ENCODE assay signal across 8 mouse cellular contexts in genomic region chr10:18388784-18389575, GRCm38 (mm10).
A peak's percentile ranks its signal among the peaks of the same experiment; 100 is the strongest.
DNase-seq lines count a peak whose midpoint lies in the region; ATAC-seq and TF ChIP-seq lines count a peak whose summit lies in the region.

No protein-coding gene starts in this region.

- TF ChIP-seq POLR2A in thymus, adult 2 months (IDR thresholded peaks at IDR 0.05; ENCODE audit: control insufficient read depth, extremely low read depth, insufficient read depth, low read length, poor library complexity) = no peak

- DNase-seq in thymus, adult 2 months = peak; percentile 43
- DNase-seq in thymus, adult 18-20 months = no peak
- DNase-seq in embryo, embryonic 10 days (ENCODE audit: low spot score) = peak; percentile 92
- peak; percentile 95 for DNase-seq in midbrain, postnatal 0 days (ENCODE audit: low spot score)
- peak; percentile 64 for DNase-seq in testis, postnatal 10 days (ENCODE audit: low spot score)

- TF ChIP-seq CTCF in thymus, adult 2 months (IDR thresholded peaks at IDR 0.05; ENCODE audit: borderline replicate concordance, control insufficient read depth, extremely low read depth, insufficient read depth, low read length, poor library complexity) = no peak
- peak; percentile 87 for TF ChIP-seq CTCF in intestine, postnatal 0 days (IDR thresholded peaks at IDR 0.05; ENCODE audit: low read depth)
- peak; percentile 78 for TF ChIP-seq CTCF in midbrain, postnatal 0 days (IDR thresholded peaks at IDR 0.05)

- ATAC-seq in granulocyte monocyte progenitor cell, adult 5-6 weeks (replicated peaks; ENCODE audit: poor library complexity, severe bottlenecking) = peak; percentile 57
- ATAC-seq in intestine, postnatal 0 days = no peak; the same call in 1 of the 2 replicates
- ATAC-seq in limb, embryonic 12.5 days (ENCODE audit: insufficient number of reproducible peaks, insufficient read depth, low FRiP score, low TSS enrichment, low read depth) = peak; percentile 66; the same call in 1 of the 2 replicates
- peak; percentile 61 for ATAC-seq in midbrain, postnatal 0 days (ENCODE audit: low FRiP score)

- 62% methylated on average over 10 of the region's 10 CpGs for WGBS in thymus, adult 2 months
- WGBS in intestine, postnatal 0 days = 48% methylated on average over 10 of the region's 10 CpGs
- WGBS in limb, embryonic 12.5 days = 22% methylated on average over 10 of the region's 10 CpGs
- 27% methylated on average over 10 of the region's 10 CpGs for WGBS in midbrain, postnatal 0 days

- no peak overlapping the region for H3K9ac ChIP-seq in intestine, postnatal 0 days (ENCODE audit: low read depth, low read length)
- H3K9ac ChIP-seq in limb, embryonic 12.5 days (replicated peaks) = no peak overlapping the region
- H3K9ac ChIP-seq in midbrain, postnatal 0 days (replicated peaks; ENCODE audit: low read length, poor library complexity, severe bottlenecking) = no peak overlapping the region

- H3K4me1 ChIP-seq in thymus, adult 2 months (replicated peaks; ENCODE audit: control insufficient read depth, insufficient read depth, low read length) = no peaks in the 10 kb centered on the region
- H3K4me1 ChIP-seq in intestine, postnatal 0 days (replicated peaks; ENCODE audit: control insufficient read depth, insufficient read depth, low read length) = no peaks in the 10 kb centered on the region
- H3K4me1 ChIP-seq in limb, embryonic 12.5 days (replicated peaks) = peaks cover 28% of the 10 kb centered on the region
- no peaks in the 10 kb centered on the region for H3K4me1 ChIP-seq in midbrain, postnatal 0 days (ENCODE audit: insufficient read depth, low read length)

- no peak overlapping the region for H3K4me3 ChIP-seq in thymus, adult 2 months (ENCODE audit: control insufficient read depth, insufficient read depth, low read length)
- no peak overlapping the region for H3K4me3 ChIP-seq in intestine, postnatal 0 days (ENCODE audit: low read depth, low read length)
- H3K4me3 ChIP-seq in limb, embryonic 12.5 days (replicated peaks) = no peak overlapping the region
- no peak overlapping the region for H3K4me3 ChIP-seq in midbrain, postnatal 0 days (ENCODE audit: low read depth, low read length)

- H3K36me3 ChIP-seq in thymus, adult 2 months (ENCODE audit: control insufficient read depth, insufficient read depth, low read length) = no peaks in the 10 kb centered on the region
- H3K36me3 ChIP-seq in intestine, postnatal 0 days (ENCODE audit: control insufficient read depth, insufficient read depth) = no peaks in the 10 kb centered on the region
- no peaks in the 10 kb centered on the region for H3K36me3 ChIP-seq in limb, embryonic 12.5 days
- no peaks in the 10 kb centered on the region for H3K36me3 ChIP-seq in midbrain, postnatal 0 days (ENCODE audit: insufficient read depth, low read length)

- H3K27ac ChIP-seq in thymus, adult 2 months (ENCODE audit: control insufficient read depth, insufficient read depth, low read length) = no peak overlapping the region
- no peak overlapping the region for H3K27ac ChIP-seq in intestine, postnatal 0 days (ENCODE audit: low read depth, low read length)
- peak overlapping the region; percentile 41; the same call in 1 of the 2 replicates for H3K27ac ChIP-seq in limb, embryonic 12.5 days
- no peak overlapping the region for H3K27ac ChIP-seq in midbrain, postnatal 0 days (ENCODE audit: low read depth, low read length)

- H3K9me3 ChIP-seq in intestine, postnatal 0 days (ENCODE audit: control insufficient read depth) = no peaks in the 10 kb centered on the region
- no peaks in the 10 kb centered on the region for H3K9me3 ChIP-seq in limb, embryonic 12.5 days
- H3K9me3 ChIP-seq in midbrain, postnatal 0 days (ENCODE audit: low read length) = no peaks in the 10 kb centered on the region

- no peaks in the 10 kb centered on the region for H3K27me3 ChIP-seq in thymus, adult 2 months (ENCODE audit: control insufficient read depth, insufficient read depth, low read length)
- no peaks in the 10 kb centered on the region for H3K27me3 ChIP-seq in intestine, postnatal 0 days (replicated peaks; ENCODE audit: control insufficient read depth, insufficient read depth, low read length)
- no peaks in the 10 kb centered on the region for H3K27me3 ChIP-seq in limb, embryonic 12.5 days
- H3K27me3 ChIP-seq in midbrain, postnatal 0 days (ENCODE audit: insufficient read depth, low read length) = no peaks in the 10 kb centered on the region

- H3K4me2 ChIP-seq in intestine, postnatal 0 days (replicated peaks; ENCODE audit: low read depth) = 0 out of 2 replicates have a peak overlapping the region, but pooled peaks have one; percentile 1
- peak overlapping the region; percentile 35 for H3K4me2 ChIP-seq in limb, embryonic 12.5 days
- H3K4me2 ChIP-seq in midbrain, postnatal 0 days (ENCODE audit: low read depth, low read length, poor library complexity, severe bottlenecking) = peak overlapping the region; percentile 32; the same call in 1 of the 2 replicates

Comparison
In these comparisons a context has a peak if more than half of its experiments do, and no peak if none do; other contexts are left out.
1. DNase-seq: peak in thymus, adult 2 months (single experiment), embryo, embryonic 10 days (single experiment), midbrain, postnatal 0 days (single experiment) and testis, postnatal 10 days (single experiment); none in thymus, adult 18-20 months (0 of 2).
2. Peak in every context shown above with its lines, with median percentiles within 50 percentile points of each other: H3K4me2 ChIP-seq.